Comparison of ENCODE assay signal across 8 mouse cellular contexts in genomic region chr3:126598329-126598676, GRCm38 (mm10). TPM values are rescaled to one million over a fixed set of nuclear protein-coding genes. Genes with fewer than 3 reads are reported as not detected.
DNase-seq lines count a peak whose midpoint lies in the region; ATAC-seq and TF ChIP-seq lines count a peak whose summit lies in the region.

No protein-coding gene starts in this region.

- TF ChIP-seq CTCF in layer of hippocampus, adult 2 months (conservative IDR thresholded peaks at IDR 0.05): no peak

- peaks cover 11% of the 10 kb centered on the region; the same call in 1 of the 2 replicates for H3K4me1 ChIP-seq in hindbrain, embryonic 13.5 days (replicated peaks)
- H3K4me1 ChIP-seq in midbrain, embryonic 16.5 days (ENCODE audit: control insufficient read depth, insufficient read depth, low read length): peaks cover 12% of the 10 kb centered on the region

- H3K36me3 ChIP-seq in hindbrain, embryonic 13.5 days: peaks cover 3% of the 10 kb centered on the region; the same call in 1 of the 2 replicates
- no peaks in the 10 kb centered on the region for H3K36me3 ChIP-seq in midbrain, embryonic 16.5 days (ENCODE audit: control insufficient read depth, insufficient read depth, low read length)

- no peaks in the 10 kb centered on the region for H3K9me3 ChIP-seq in hindbrain, embryonic 13.5 days
- H3K9me3 ChIP-seq in midbrain, embryonic 16.5 days (replicated peaks; ENCODE audit: control insufficient read depth, low read length, poor library complexity, severe bottlenecking): no peaks in the 10 kb centered on the region

- no peak for DNase-seq in layer of hippocampus, adult 2 months (ENCODE audit: low spot score in 2 of 2)
- DNase-seq in layer of hippocampus, adult 9-10 months (ENCODE audit: low spot score): no peak
- peak; percentile 56 for DNase-seq in brain, adult 2 months (ENCODE audit: low read depth, low spot score)
- no peak for DNase-seq in natural killer cell, adult 2 months (ENCODE audit: low spot score in 2 of 2)
- DNase-seq in embryo, embryonic 9.5 days (ENCODE audit: extremely low spot score): no peak
- no peak for DNase-seq in left cerebral cortex, postnatal 10 days (ENCODE audit: extremely low spot score in 1 of 2, low spot score in 2 of 2)

- peak overlapping the region; percentile 95; the same call in 1 of the 2 replicates for H3K27ac ChIP-seq in layer of hippocampus, adult 2 months
- peak overlapping the region; percentile 96 for H3K27ac ChIP-seq in hindbrain, embryonic 13.5 days
- H3K27ac ChIP-seq in midbrain, embryonic 16.5 days (ENCODE audit: low read length): peak overlapping the region; percentile 97

- 0 out of 2 replicates have a peak, but pooled peaks cover 3% of the 10 kb centered on the region for H3K27me3 ChIP-seq in hindbrain, embryonic 13.5 days
- no peaks in the 10 kb centered on the region for H3K27me3 ChIP-seq in midbrain, embryonic 16.5 days (ENCODE audit: control insufficient read depth, insufficient read depth, low read depth, low read length)

- intact Hi-C loops in left cerebral cortex, postnatal 10 days (cut with DNase I): loop anchor here (5.0 kb wide), 1 partner anchor 304 kb away; no protein-coding TSS in a partner anchor

- peak overlapping the region; percentile 92 for H3K9ac ChIP-seq in hindbrain, embryonic 13.5 days
- H3K9ac ChIP-seq in midbrain, embryonic 16.5 days (ENCODE audit: low read depth, low read length): peak overlapping the region; percentile 96

- H3K4me3 ChIP-seq in layer of hippocampus, adult 2 months: peak overlapping the region; percentile 76
- H3K4me3 ChIP-seq in hindbrain, embryonic 13.5 days: peak overlapping the region; percentile 90
- H3K4me3 ChIP-seq in midbrain, embryonic 16.5 days (ENCODE audit: low read depth, low read length): peak overlapping the region; percentile 91

- no peak for ATAC-seq in hindbrain, embryonic 13.5 days (ENCODE audit: low FRiP score)
- ATAC-seq in midbrain, embryonic 16.5 days: no peak

- WGBS in hindbrain, embryonic 13.5 days: 4% methylated on average over 5 of the region's 5 CpGs
- WGBS in midbrain, embryonic 16.5 days: 4% methylated on average over 5 of the region's 5 CpGs

- H3K4me2 ChIP-seq in hindbrain, embryonic 13.5 days: peak overlapping the region; percentile 81
- peak overlapping the region; percentile 81 for H3K4me2 ChIP-seq in midbrain, embryonic 16.5 days (ENCODE audit: low read length)

RNA-seq across cellular contexts. Expression of gene Camk2d, which starts 2.2 kb away (rescaled TPM):
- 10 to 100 TPM; 35.5 to 36.4 TPM for total RNA-seq in layer of hippocampus, adult 2 months (2021)
- 43.1 and 44.8 TPM in 2 replicates for polyA plus RNA-seq in hindbrain, embryonic 13.5 days (2015; fragmentation: Nextera tagmentation; extraction: Ambion mirVana)
- 62.5 and 74.7 TPM in 2 replicates for polyA plus RNA-seq in midbrain, embryonic 16.5 days (2015; fragmentation: Nextera tagmentation; extraction: Ambion mirVana)
- 100 to 1,000 TPM; 180 to 192 TPM for total RNA-seq in left cerebral cortex, postnatal 10 days (2021)

Comparison
In these comparisons a context has a peak if more than half of its experiments do, and no peak if none do; other contexts are left out.
1. RNA of gene Camk2d, which starts 2.2 kb away (total RNA-seq): 180 to 192 TPM in left cerebral cortex, postnatal 10 days; 35.5 to 36.4 TPM in layer of hippocampus, adult 2 months; every median in the first group is over 4 times any median in the second.
2. Peak in every context shown above with its lines, with median percentiles within 50 percentile points of each other: H3K27ac ChIP-seq and H3K4me3 ChIP-seq.